Comparison of ENCODE assay signal across 9 mouse cellular contexts in genomic region chr7:98447585-98448308, GRCm38 (mm10). TPM values are rescaled to one million over a fixed set of nuclear protein-coding genes. Genes with fewer than 3 reads are reported as not detected.
A peak's percentile ranks its signal among the peaks of the same experiment; 100 is the strongest.
DNase-seq lines count a peak whose midpoint lies in the region; ATAC-seq and TF ChIP-seq lines count a peak whose summit lies in the region.
"Had no signal": no experiment of that assay in that cellular context is flagged by ENCODE, and none has a peak within 500 bp of the region (broad histone marks: within the 10 kb centered on the region; RNA-seq: fewer than 3 reads in every experiment).

No protein-coding gene starts in this region.

- H3K27me3 ChIP-seq in hindbrain, embryonic 16.5 days (replicated peaks; ENCODE audit: control insufficient read depth, insufficient read depth, low read length) = no peaks in the 10 kb centered on the region
- no peaks in the 10 kb centered on the region for H3K27me3 ChIP-seq in hindbrain, embryonic 13.5 days
- H3K27me3 ChIP-seq in small intestine, adult 2 months (ENCODE audit: control insufficient read depth, insufficient read depth, low read length) = no peaks in the 10 kb centered on the region
- H3K27me3 ChIP-seq: liver, embryonic 15.5 days had no signal

- peak; percentile 28 to 46 for DNase-seq in B cell, adult 2 months
- peak; percentile 39 for DNase-seq in MEL-GATA-1-ER (ENCODE audit: extremely low read depth, low read depth)
- DNase-seq in gastrocnemius, postnatal 10 days = no peak
- no peak for DNase-seq in adrenal gland, postnatal 25 days

- H3K9ac ChIP-seq in hindbrain, embryonic 16.5 days (ENCODE audit: low read depth, low read length) = no peak overlapping the region
- H3K9ac ChIP-seq in hindbrain, embryonic 13.5 days = no peak overlapping the region
- H3K9ac ChIP-seq: liver, embryonic 15.5 days had no signal

- peak; percentile 34; the same call in 1 of the 2 replicates for TF ChIP-seq CTCF in small intestine, adult 2 months (IDR thresholded peaks at IDR 0.05; ENCODE audit: extremely low read depth, insufficient read length, insufficient replicate concordance, low read depth, low read length)

- H3K9me3 ChIP-seq in hindbrain, embryonic 16.5 days (ENCODE audit: control insufficient read depth, low read length) = no peaks in the 10 kb centered on the region
- no peaks in the 10 kb centered on the region for H3K9me3 ChIP-seq in hindbrain, embryonic 13.5 days
- H3K9me3 ChIP-seq: liver, embryonic 15.5 days had no signal

- 55% methylated on average over 11 of the region's 11 CpGs for WGBS in hindbrain, embryonic 16.5 days
- 64% methylated on average over 11 of the region's 11 CpGs for WGBS in hindbrain, embryonic 13.5 days
- WGBS in small intestine, adult 2 months = 39% methylated on average over 11 of the region's 11 CpGs

- H3K4me1 ChIP-seq in hindbrain, embryonic 16.5 days (ENCODE audit: control insufficient read depth, insufficient read depth, low read depth, low read length) = no peaks in the 10 kb centered on the region
- no peaks in the 10 kb centered on the region for H3K4me1 ChIP-seq in hindbrain, embryonic 13.5 days (replicated peaks)
- no peaks in the 10 kb centered on the region; the same call in 1 of the 2 replicates for H3K4me1 ChIP-seq in small intestine, adult 2 months (ENCODE audit: control insufficient read depth, insufficient read depth, insufficient read length, low read length)
- H3K4me1 ChIP-seq: liver, embryonic 15.5 days had no signal

- no peak for TF ChIP-seq POLR2A in small intestine, adult 2 months (IDR thresholded peaks at IDR 0.05; ENCODE audit: low read depth, low read length)

- H3K36me3 ChIP-seq in hindbrain, embryonic 16.5 days (ENCODE audit: control insufficient read depth, insufficient read depth, low read length) = no peaks in the 10 kb centered on the region
- H3K36me3 ChIP-seq in hindbrain, embryonic 13.5 days = no peaks in the 10 kb centered on the region
- no peaks in the 10 kb centered on the region for H3K36me3 ChIP-seq in small intestine, adult 2 months (ENCODE audit: control insufficient read depth, insufficient read depth, low read length)
- H3K36me3 ChIP-seq: liver, embryonic 15.5 days had no signal

- peak; percentile 42; the same call in 1 of the 2 replicates for ATAC-seq in hindbrain, embryonic 16.5 days
- ATAC-seq in hindbrain, embryonic 13.5 days (ENCODE audit: low FRiP score) = no peak
- peak; percentile 56 to 59 for ATAC-seq in hematopoietic stem cell, adult 5-6 weeks (replicated peaks in 1 of 2; ENCODE audit: insufficient read depth in 1 of 2, low FRiP score in 2 of 2, low TSS enrichment in 1 of 2, low read depth in 1 of 2, poor library complexity in 2 of 2, severe bottlenecking in 2 of 2)

- no peak overlapping the region for H3K4me3 ChIP-seq in hindbrain, embryonic 16.5 days (ENCODE audit: low read length)
- no peak overlapping the region for H3K4me3 ChIP-seq in hindbrain, embryonic 13.5 days
- no peak overlapping the region for H3K4me3 ChIP-seq in small intestine, adult 2 months (ENCODE audit: low read depth, low read length)
- H3K4me3 ChIP-seq: liver, embryonic 15.5 days had no signal

- no peak overlapping the region for H3K27ac ChIP-seq in hindbrain, embryonic 16.5 days (ENCODE audit: low read depth, low read length)
- no peak overlapping the region for H3K27ac ChIP-seq in hindbrain, embryonic 13.5 days
- H3K27ac ChIP-seq in small intestine, adult 2 months (ENCODE audit: insufficient read depth, low read depth, low read length) = no peak overlapping the region
- H3K27ac ChIP-seq: liver, embryonic 15.5 days had no signal

- H3K4me2 ChIP-seq in hindbrain, embryonic 16.5 days (ENCODE audit: low read length) = no peak overlapping the region
- H3K4me2 ChIP-seq in hindbrain, embryonic 13.5 days = no peak overlapping the region
- H3K4me2 ChIP-seq: liver, embryonic 15.5 days had no signal

RNA-seq across cellular contexts. Expression of gene Gucy2d, which starts 7.5 kb away (rescaled TPM):
- 0.28 and 0.40 TPM in 2 replicates for polyA plus RNA-seq in hindbrain, embryonic 16.5 days (2015; fragmentation: Nextera tagmentation; extraction: Ambion mirVana)
- 0.10 TPM in 1 of 2 replicates, not detected in the other for polyA plus RNA-seq in hindbrain, embryonic 13.5 days (2015; fragmentation: Nextera tagmentation; extraction: Ambion mirVana)
- total RNA-seq in hematopoietic stem cell, adult 5-6 weeks (2017) = not detected in 2 replicates
- polyA plus RNA-seq in small intestine, adult 2 months (2012; rRNA removed) = not detected in 2 replicates
- total RNA-seq in gastrocnemius, postnatal 10 days (2021) = not detected
- total RNA-seq in adrenal gland, postnatal 25 days (2021) = not detected in 2 replicates
- polyA plus RNA-seq: liver, embryonic 15.5 days had no signal

RNA-seq across cellular contexts. Expression of gene Lrrc32, which starts 41.3 kb away (rescaled TPM):
- 4.1 and 7.5 TPM in 2 replicates for polyA plus RNA-seq in hindbrain, embryonic 16.5 days (2015; fragmentation: Nextera tagmentation; extraction: Ambion mirVana)
- 3.1 and 3.9 TPM in 2 replicates for polyA plus RNA-seq in hindbrain, embryonic 13.5 days (2015; fragmentation: Nextera tagmentation; extraction: Ambion mirVana)
- total RNA-seq in hematopoietic stem cell, adult 5-6 weeks (2017) = 0.06 and 0.69 TPM in 2 replicates
- polyA plus RNA-seq in small intestine, adult 2 months (2012; rRNA removed) = 10.5 and 17.7 TPM in 2 replicates
- total RNA-seq in gastrocnemius, postnatal 10 days (2021) = 1 to 10 TPM; 7.4 to 8.8 TPM
- total RNA-seq in adrenal gland, postnatal 25 days (2021) = 10.2 and 13.4 TPM in 2 replicates

Comparison
In these comparisons a context has a peak if more than half of its experiments do, and no peak if none do; other contexts are left out.
1. DNase-seq: peak in B cell, adult 2 months (2 of 2) and MEL-GATA-1-ER (single experiment); none in gastrocnemius, postnatal 10 days (single experiment) and adrenal gland, postnatal 25 days (single experiment).